Mouse (Mus musculus) lung, adult 2 months (tissue): Measurements from ENCODE around the gene Cdh1. TPM values are rescaled to one million over a fixed set of nuclear protein-coding genes. Genes with fewer than 3 reads are reported as not detected.

Experiments used
- DNase-seq: peaks from one replicate; pipeline ENCODE4 v3.0.0; 2022
- H3K4me1 ChIP-seq: fragments of 200-500 bp; 2 replicates; pipeline ENCODE4 v1.6.1; 2011; ENCODE audit warnings: low read length; ENCODE audit not compliant: control insufficient read depth, insufficient read depth
- H3K4me3 ChIP-seq: fragments of 200-500 bp; replicated peaks from 2 replicates; pipeline ENCODE3; 2011; ENCODE audit warnings: low read depth, mild to moderate bottlenecking, control low read depth, low read length; ENCODE audit errors: extremely low read depth
- CTCF ChIP-seq: fragments of 200-500 bp; IDR thresholded peaks from 2 replicates; pipeline ENCODE4 v1.5.1; 2011; ENCODE audit warnings: mild to moderate bottlenecking, low read length, control low read depth; ENCODE audit not compliant: insufficient read depth
- POLR2A ChIP-seq: fragments of 200-500 bp; IDR thresholded peaks from 2 replicates; pipeline ENCODE4 v1.6.1; 2011; ENCODE audit warnings: low read depth, mild to moderate bottlenecking, control low read depth, low read length, borderline replicate concordance; ENCODE audit errors: extremely low read depth
- WGBS: fragments of 180-500 bp; shearing (Covaris S2); methylation state at CpG from one replicate; pipeline ENCODE4 v1.1.7; 2018; 5-methylcytosine and 5-hydroxymethylcytosine counted together
- polyA plus RNA-seq: library from polyadenylated mRNA; depleted of rRNA; stranded (reverse); fragments of >200 nt; gene quantifications from 2 replicates; pipeline ENCODE4 v1.2.3, GENCODE M21; 2012

Gene Cdh1
- polyA plus RNA-seq, 1 experiment, result 140 TPM

GRCm38 (mm10) chr8:106646731-106647130, 43.6 kb downstream of the Cdh1 start:
- Histone ChIP-seq H3K4me3 (no peak overlapping the region), H3K4me1 (peaks cover 4% of the 10 kb centered on the region)
- peak; percentile 53 for DNase-seq
- WGBS, result 67% methylated on average over 5 of the region's 5 CpGs
- no peak for TF ChIP-seq POLR2A
- no peak for TF ChIP-seq CTCF

- Histone ChIP-seq H3K4me1 (peaks cover 6% of the 10 kb centered on the region), H3K4me3 (no peak overlapping the region)
- WGBS, result 21% methylated on average over 2 of the region's 2 CpGs
- peak; percentile 82 for DNase-seq
- TF ChIP-seq CTCF (peak; percentile 69), POLR2A (no peak)
Observed at GRCm38 (mm10) chr8:106647387-106647786, 44.2 kb downstream of the Cdh1 start.

GRCm38 (mm10) chr8:106648421-106648820, 45.3 kb downstream of the Cdh1 start:
- DNase-seq, result no peak
- no peak for TF ChIP-seq CTCF
- H3K4me1 ChIP-seq, result peaks cover 6% of the 10 kb centered on the region
- H3K4me3 ChIP-seq, result no peak overlapping the region
- 89% methylated on average over 8 of the region's 8 CpGs for WGBS

GRCm38 (mm10) chr8:106651994-106652393, 48.8 kb downstream of the Cdh1 start:
- WGBS, result 33% methylated on average over 3 of the region's 3 CpGs
- Histone ChIP-seq H3K4me3 (no peak overlapping the region), H3K4me1 (peaks cover 5% of the 10 kb centered on the region)
- DNase-seq, result no peak
- TF ChIP-seq POLR2A (no peak), CTCF (no peak)

- Histone ChIP-seq H3K4me1 (0 out of 2 replicates have a peak, but pooled peaks cover 2% of the 10 kb centered on the region), H3K4me3 (no peak overlapping the region)
- TF ChIP-seq CTCF (no peak), POLR2A (no peak)
- DNase-seq, result no peak
Observed at GRCm38 (mm10) chr8:106656046-106656445, 52.9 kb downstream of the Cdh1 start.

GRCm38 (mm10) chr8:106672786-106673185, 69.6 kb downstream of the Cdh1 start:
- no peak for DNase-seq
- TF ChIP-seq POLR2A, result no peak
- TF ChIP-seq CTCF, result no peak
- WGBS, result 59% methylated on average over 2 of the region's 2 CpGs
- Histone ChIP-seq H3K4me1 (no peaks in the 10 kb centered on the region), H3K4me3 (no peak overlapping the region)

- no peak for DNase-seq
- Histone ChIP-seq H3K4me1 (no peaks in the 10 kb centered on the region), H3K4me3 (no peak overlapping the region)
- 98% methylated on average over 15 of the region's 15 CpGs for WGBS
- TF ChIP-seq CTCF (no peak), POLR2A (no peak)
Observed at GRCm38 (mm10) chr8:106674318-106674717, 71.2 kb downstream of the Cdh1 start.

GRCm38 (mm10) chr8:106674894-106675293, 71.7 kb downstream of the Cdh1 start:
- no peak for TF ChIP-seq CTCF
- no peak for TF ChIP-seq POLR2A
- H3K4me1 ChIP-seq, result no peaks in the 10 kb centered on the region
- 68% methylated on average over 8 of the region's 8 CpGs for WGBS

GRCm38 (mm10) chr8:106682971-106683668, 80.0 kb downstream of the Cdh1 start, which contains the start of gene Tango6:
TSS of gene Tango6 (plus strand) at chr8:106683068.
- peak; percentile 87 for TF ChIP-seq CTCF
- peak; percentile 82 for TF ChIP-seq POLR2A
- under 1% methylated on average over 50 of the region's 50 CpGs for WGBS
- Histone ChIP-seq H3K4me3 (peak within 1 kb of the TSS; percentile 80), H3K4me1 (no peaks in the 10 kb centered on the region)
- peak; percentile 91 for DNase-seq

More at GRCm38 (mm10) chr8:106674894-106675293, 71.7 kb downstream of the Cdh1 start:
- no peak overlapping the region for H3K4me3 ChIP-seq
- no peak for DNase-seq

GRCm38 (mm10) chr8:106684387-106684786, 81.2 kb downstream of the Cdh1 start:
- 89% methylated on average over 4 of the region's 4 CpGs for WGBS
- no peak for DNase-seq
- H3K4me1 ChIP-seq, result no peaks in the 10 kb centered on the region
- H3K4me3 ChIP-seq, result no peak overlapping the region
- TF ChIP-seq POLR2A, result no peak
- TF ChIP-seq CTCF, result no peak
